Mouse (Mus musculus) hindbrain, embryonic 13.5 days (tissue): ENCODE measurements at regions not wholly inside any gene's neighbourhood (a gene's known extent, or its start where the extent isn't known, plus 50 kb on each side); places are given as distances from the start of the nearest gene placed in this dataset.

Experiments
- ATAC-seq: fragments of 200-750 bp; cut with Nextera tagmentation; 2 replicates; pipeline ENCODE4 v1.8.0; 2017; ENCODE audit warnings: moderate TSS enrichment; ENCODE audit not compliant: low FRiP score
- H3K27ac ChIP-seq: fragments of 300-500 bp; sonication (generic); 2 replicates; pipeline ENCODE4 v1.5.1; 2015; ENCODE audit warnings: inconsistent platforms, mild to moderate bottlenecking, moderate library complexity
- H3K27me3 ChIP-seq: fragments of 300-500 bp; sonication (generic); 2 replicates; pipeline ENCODE4 v1.6.1; 2015; ENCODE audit warnings: mild to moderate bottlenecking, inconsistent platforms
- H3K36me3 ChIP-seq: fragments of 300-500 bp; sonication (generic); 2 replicates; pipeline ENCODE4 v1.6.1; 2015; ENCODE audit warnings: mild to moderate bottlenecking, inconsistent platforms
- H3K4me1 ChIP-seq: fragments of 300-500 bp; sonication (generic); replicated peaks from 2 replicates; pipeline ENCODE4 v1.6.1; 2015; ENCODE audit warnings: inconsistent platforms
- H3K4me2 ChIP-seq: fragments of 300-500 bp; sonication (generic); 2 replicates; pipeline ENCODE4 v1.6.1; 2015; ENCODE audit warnings: inconsistent platforms, mild to moderate bottlenecking, moderate library complexity
- H3K4me3 ChIP-seq: fragments of 300-500 bp; sonication (generic); 2 replicates; pipeline ENCODE4 v1.5.1; 2015; ENCODE audit warnings: mild to moderate bottlenecking, inconsistent platforms
- H3K9ac ChIP-seq: fragments of 300-500 bp; sonication (generic); 2 replicates; pipeline ENCODE4 v1.6.1; 2015; ENCODE audit warnings: mild to moderate bottlenecking, inconsistent platforms
- H3K9me3 ChIP-seq: fragments of 300-500 bp; sonication (generic); 2 replicates; pipeline ENCODE4 v1.6.1; 2016; ENCODE audit warnings: inconsistent platforms
- WGBS: fragments of 180-500 bp; shearing (Covaris S2); methylation state at CpG from one replicate; pipeline ENCODE4 v1.1.7; 2015; 5-methylcytosine and 5-hydroxymethylcytosine counted together

DNA sequence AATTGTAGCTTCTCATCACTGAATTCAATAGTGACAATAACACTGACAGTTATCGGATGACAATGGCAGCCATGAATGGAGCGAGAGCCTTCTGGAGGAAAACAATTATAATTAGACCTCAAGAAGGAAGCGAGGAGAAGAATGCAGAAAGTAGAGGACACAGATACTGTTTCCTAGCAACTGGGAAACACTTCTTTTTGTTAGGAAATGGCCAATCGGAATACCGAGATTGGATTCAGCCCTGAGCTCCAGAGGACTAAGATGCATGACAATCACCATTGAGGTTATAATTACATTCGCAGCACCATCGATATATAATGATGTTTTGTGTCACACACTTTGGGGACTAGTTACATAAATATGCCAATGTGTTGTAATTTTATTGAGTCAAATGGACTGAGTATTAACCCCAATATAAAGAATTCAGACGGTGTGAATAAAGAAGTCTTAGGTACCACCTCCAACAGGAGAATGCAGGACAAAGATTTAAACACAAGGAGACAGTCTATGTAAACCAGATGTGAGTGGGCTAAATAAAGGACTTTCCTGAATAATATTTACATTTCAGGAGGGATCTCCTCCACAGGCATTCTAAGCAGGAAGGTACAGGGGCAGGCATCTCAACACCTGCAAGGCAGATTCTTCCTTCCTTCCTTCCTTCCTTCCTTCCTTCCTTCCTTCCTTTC lies 53.1 kb upstream of the Sestd1 start:
- no peak for ATAC-seq
- H3K4me3 ChIP-seq, result no peak overlapping the region
- H3K9ac ChIP-seq, result no peak overlapping the region
- 35% methylated on average over 8 of the region's 8 CpGs for WGBS
- H3K27me3 ChIP-seq, result no peaks in the 10 kb centered on the region
- H3K27ac ChIP-seq, result no peak overlapping the region
- no peaks in the 10 kb centered on the region for H3K9me3 ChIP-seq
- no peak overlapping the region for H3K4me2 ChIP-seq
- no peaks in the 10 kb centered on the region for H3K36me3 ChIP-seq
- H3K4me1 ChIP-seq, result no peaks in the 10 kb centered on the region; the same call in 1 of the 2 replicates
